Mouse (Mus musculus) G1E-ER4 (cell line): ENCODE measurements around the gene AI413582. TPM values are rescaled to one million over a fixed set of nuclear protein-coding genes. Genes with fewer than 3 reads are reported as not detected.

ENCODE experiments used
- GATA1 ChIP-seq: IDR thresholded peaks from one replicate; pipeline ENCODE4 v1.8.0; 2012; ENCODE audit warnings: low read length, inconsistent platforms
- polyA plus RNA-seq: library from polyadenylated mRNA; stranded (reverse); fragments of >175 nt; gene quantifications from 2 replicates; pipeline ENCODE4 v1.2.3, GENCODE M21; 2012

AI413582 gene
- polyA plus RNA-seq, 1 experiment: 103 TPM

DNA sequence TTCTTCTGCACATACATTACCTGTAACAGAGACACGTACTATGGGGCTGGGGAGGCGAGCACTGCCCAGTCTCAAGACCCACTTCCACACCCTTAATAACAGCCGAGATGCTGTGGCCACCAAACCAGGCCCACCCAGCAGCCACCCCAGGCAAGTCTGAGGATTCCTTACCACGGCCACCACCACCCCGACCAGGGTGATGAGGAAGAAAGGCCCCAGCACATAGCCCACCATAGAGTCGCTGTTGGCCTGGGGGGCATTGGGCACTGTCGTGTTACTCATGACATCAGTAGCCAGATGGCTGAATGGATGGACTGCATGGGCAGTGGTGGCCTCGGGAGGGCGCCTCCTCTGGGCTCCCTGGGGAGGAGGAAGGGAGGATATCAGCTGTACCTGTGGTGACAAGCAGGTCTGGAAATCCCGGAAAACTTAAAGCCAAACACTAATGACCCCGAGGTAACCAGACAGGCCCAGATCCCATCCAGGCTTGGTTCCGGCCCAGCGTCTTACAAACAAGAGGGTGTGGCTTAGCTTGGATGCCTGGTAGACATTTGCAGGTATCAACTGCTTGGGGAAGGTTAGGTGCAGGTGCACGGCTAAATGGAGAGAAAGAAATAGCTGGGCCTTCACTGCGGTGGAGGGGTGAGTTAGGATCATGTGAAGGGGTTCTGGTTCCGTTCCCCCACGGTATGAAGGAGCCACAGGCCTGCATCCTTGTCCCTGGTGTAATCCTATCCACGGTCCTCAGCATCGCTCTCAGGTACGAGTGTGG is 979 bp downstream of the AI413582 start:
- TF ChIP-seq GATA1: no peak

- no peak for TF ChIP-seq GATA1
Measured at GRCm38 (mm10) chr17:27563771-27564244, 1.7 kb downstream of the AI413582 start.

DNA sequence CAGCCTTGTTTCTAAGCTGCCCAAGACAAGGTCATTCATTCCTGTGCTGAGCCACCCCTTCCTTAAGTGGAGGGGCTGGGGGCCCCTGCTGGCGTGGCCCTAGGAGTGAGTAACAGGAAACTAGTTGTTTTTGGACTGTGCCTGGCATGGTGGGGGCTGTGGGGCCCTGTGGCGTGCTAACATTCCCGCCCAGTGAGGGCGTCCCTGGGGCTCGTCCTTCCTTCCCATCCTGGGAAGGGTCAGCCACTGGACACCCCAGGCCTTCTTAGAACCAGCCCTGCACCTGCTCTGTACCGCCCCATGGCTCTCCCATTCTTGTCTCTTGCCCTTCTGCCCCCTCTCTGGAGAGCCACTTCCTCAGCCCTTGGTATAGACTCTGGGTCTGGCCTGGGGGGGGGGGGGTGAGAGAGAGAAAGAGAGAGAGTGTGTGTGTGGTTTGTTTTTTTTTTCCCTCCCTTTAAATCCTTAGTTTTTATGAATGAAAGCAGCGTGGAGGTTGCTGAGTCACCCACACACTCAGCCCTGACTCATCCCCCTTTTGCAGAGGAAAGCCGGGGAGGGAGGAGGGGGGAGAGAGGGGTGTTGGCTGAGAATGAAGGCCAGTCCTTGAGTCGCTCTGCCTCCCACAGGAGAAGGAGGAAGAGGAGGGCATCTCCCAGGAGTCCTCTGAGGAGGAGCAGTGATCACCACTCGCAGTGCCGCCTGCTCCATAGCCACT is 3.6 kb downstream of the AI413582 start:
- TF ChIP-seq GATA1: no peak

DNA sequence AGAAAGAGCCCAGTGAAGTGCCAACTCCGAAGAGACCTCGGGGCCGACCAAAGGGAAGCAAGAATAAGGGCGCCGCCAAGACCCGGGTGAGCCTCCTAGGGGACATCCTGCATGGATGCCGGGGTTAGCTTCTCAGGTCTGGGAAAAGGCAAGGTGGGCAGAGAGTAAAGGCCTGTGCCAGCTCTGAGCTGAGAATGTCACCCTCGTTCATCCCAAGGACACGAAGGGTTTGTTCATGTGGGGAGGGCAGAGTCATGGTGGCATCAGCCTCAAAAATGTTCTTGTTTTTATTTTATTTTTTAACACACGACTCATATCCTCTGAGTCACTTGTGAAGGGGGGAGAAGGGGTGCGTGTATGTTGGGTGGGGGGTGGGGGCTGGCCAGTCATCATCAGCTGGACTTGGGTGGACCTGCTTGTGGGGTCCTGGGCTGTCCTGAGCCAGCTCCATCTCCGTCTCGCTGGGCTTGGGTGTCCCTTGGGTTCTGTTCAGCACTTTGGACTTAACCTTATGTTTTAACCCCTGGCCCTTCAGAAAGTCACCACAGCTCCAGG is 4.6 kb downstream of the AI413582 start:
- TF ChIP-seq GATA1: no peak

GRCm38 (mm10) chr17:27559596-27559995 is 6.0 kb downstream of the AI413582 start:
- no peak for TF ChIP-seq GATA1

DNA sequence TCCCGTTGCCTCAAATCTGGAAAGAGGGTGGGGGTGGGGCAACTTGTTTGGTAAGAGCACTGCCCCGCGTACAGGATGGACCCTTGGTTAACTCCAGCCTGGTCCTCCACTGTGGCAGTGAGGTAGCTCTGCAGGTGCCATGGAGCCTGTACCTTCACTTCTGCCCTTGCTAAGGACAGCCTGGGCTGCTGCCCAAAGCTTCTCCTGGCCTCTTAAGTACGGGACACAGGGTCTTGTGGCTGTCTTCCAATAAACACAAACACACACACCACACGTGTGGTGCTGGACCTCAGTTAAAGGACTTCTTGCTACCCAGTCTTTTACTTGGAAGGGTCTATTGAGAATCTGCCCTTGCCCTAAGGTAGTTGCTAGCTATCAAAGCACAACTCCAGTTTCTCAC is 6.7 kb downstream of the AI413582 start:
- TF ChIP-seq GATA1: no peak

DNA sequence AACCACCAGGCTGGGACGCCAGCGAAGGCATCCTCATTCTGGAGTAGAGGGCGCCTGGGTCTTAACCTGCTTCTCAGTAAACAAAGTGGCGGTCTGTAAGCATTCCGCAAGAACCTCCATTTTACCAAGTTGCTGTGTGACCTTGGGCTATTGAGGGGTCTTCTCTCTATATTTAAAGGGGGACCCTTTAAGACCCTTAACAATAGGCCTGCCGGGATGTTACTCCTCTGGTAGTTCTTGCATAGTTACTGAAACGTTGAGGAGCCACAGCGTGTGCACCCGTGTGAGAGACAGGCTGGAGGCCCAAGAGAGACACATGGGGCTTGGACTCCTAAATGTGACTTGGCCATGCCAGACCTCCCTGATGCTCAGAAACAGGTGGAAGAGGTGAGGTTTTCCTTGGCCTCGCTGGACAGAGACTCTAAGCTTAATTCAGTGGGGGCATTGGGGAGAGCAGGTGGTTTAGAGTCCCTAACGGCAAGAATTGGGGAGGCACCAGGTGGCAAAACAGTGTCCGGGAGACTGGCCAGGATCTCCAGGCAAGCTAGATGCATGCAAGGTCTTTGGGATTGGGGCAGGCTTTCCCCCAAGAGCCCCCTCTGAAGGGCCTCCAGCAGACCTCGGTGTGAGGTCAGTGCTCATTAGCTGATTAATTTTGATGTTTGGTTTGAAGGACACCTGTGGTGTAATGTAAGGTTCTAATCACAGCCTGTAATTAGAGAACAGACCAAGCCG is 7.5 kb downstream of the AI413582 start:
- no peak for TF ChIP-seq GATA1

DNA sequence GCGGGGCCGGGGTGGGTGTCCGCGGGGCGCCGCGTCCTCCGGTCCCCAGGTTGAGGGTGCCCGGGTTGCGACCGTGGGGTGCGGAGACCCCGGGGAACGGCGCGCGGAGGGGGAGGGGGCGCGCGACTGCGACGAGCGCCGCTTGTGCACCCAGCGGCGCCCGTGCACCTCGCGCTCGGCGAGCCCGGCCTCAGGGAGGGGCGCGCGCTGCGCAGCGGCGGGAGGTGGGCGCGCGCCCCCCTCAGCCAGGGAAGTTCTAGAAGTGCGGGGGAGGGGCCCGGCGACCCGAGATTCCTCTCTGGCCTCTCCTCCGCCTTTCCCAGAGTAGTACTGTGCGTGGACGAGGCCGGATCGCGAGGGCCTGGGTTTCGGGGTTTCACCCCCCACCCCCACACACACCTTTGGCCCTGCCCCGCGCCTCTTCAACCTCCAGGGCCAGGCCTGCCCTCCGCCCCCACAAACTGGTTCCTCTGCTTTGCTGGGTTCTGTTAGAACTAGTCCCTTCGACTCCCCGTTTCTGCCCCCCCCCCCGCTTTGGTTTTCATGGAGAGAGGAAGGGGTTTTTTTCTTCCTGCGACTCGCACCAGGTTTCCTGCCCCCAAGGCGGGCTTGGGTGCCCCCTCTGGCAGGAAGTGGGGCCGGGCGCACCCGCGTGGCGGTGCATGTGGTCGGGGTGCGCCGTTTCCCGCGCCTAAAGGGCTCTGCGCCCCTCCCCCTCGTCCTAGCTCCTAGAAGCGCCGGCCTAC is 8.2 kb downstream of the AI413582 start:
- TF ChIP-seq GATA1: no peak

DNA sequence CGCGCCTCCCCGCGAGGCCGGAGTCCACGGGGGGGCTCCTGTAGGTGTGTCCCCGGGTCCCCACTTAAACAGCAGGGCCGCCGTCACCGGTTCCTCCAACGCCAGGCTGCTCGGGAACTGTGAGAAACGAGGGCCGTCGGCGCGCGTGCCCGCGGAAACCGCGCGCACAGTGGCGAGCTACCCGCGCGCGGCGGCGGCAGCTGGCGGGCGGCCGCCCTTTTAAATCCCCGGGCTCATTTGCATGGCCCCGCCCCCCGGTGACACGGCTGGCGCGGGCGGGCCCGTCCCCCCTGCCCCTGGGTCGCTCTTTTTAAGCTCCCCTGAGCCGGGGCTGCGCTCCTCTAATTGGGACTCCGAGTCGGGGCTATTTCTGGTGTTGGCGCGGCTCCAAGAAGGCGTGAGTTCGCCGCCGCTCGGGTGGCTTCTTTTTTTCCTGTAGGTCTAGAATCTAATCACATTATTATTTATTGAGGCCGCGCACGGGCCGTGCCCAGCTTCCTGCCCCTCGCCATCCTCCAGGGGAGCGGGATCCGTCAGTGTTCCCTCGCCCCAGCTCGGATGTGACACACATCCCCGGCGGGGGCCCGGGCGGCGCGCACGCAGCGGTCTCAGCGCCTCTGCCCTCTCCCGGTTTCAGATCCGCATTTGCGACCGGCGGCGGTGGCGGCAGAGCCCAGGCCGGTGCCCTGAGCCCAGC is 9.1 kb downstream of the AI413582 start, which contains the start of gene Hmga1:
Gene Hmga1, plus strand, starts transcription at position 183 of the 697 bp plus-strand sequence.
- TF ChIP-seq GATA1: no peak

- no peak for TF ChIP-seq GATA1
Measured at GRCm38 (mm10) chr17:27555512-27556172, 9.9 kb downstream of the AI413582 start.

GRCm38 (mm10) chr17:27555075-27555511 is 10.5 kb downstream of the AI413582 start:
- no peak for TF ChIP-seq GATA1

DNA sequence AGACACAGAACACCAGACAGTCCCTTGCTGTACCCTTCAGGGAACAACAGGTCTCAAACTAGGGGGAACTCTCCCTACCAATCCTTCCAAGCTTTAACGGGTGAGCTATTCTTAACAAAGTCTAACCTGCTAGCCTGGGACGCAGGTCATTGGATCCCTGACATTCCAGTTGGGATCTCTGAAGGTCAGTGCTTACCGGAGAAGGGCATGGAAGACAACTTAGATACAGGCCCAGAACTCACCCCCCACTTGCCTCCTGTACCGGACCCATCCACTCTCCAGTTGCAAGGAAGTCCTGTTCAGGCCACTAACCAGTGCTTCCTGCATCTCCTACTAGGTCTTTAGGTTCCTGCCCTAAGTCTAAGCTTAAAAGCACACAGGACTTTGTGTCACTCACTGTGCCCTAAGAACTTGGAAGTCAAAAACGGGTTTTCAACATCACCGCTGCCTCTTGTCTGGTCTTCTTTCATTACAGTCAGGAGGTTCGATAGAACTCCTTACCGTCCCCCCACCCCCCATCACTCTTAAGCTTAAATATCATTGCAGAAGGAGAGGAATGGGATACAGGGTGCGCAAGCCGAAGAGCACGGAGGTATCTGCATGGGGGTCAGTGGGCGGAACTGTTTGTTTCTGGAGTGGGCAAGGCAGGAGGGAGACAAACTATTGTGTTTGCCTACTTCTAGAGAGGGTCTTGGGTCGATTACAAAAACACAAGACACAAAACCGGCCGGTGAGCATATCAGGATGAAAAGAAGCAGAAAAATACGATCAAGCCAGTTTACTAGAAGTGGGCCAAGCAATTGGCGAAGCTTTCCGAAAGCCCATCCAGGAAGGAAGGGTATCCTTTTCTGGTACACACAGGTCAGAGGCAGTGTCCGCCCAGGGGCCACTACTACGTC is 11.2 kb downstream of the AI413582 start:
- no peak for TF ChIP-seq GATA1
